Mouse (Mus musculus): ENCODE measurements around the gene Itpr2.

Itpr2 gene

DNA sequence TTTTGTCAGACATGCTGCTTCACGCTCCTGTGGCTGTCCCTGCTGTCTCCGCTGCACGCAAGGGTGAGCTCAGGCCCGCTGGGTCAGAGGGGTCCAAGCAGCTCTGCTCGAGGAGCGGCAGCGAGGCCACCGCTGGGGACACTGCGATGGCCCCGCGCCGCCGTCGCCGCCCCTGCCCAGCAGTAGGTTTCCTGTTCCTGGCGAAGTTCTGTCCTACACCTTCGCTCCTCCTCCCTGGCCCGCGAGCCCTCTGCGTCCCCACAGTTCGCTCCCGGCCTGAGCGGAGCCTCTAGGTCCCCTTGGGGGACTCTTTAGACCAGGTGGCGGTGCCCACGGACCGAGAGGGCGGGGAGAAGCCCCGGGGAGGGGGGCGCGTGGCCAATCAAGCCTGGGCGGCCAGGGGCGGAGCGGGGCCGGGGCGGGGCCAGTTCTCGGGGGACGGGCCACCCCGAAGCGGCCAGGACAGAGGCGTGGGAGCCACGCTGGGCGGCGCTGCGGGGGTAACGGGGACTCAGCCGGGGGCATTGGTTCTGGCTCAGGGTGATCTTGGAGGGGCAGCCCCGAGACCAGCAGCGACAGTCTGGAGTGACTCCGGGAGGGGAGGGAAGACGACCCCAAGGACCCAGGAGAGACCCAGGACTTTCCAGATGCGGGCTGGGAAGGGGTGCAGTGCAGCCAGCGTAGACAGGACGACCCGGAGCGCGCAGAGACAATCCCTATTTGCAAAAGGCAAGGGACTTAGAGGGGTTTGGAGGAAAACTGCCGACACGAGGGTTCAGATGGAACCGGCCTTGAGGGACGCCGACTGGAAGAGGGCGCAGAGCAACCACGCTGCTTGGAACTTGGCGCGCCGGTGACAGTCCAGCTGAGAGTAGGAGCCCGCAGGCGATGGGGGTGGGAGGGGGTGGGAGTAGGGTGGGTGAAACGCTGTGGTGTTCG lies at the start of gene Itpr2:
Itpr2 (minus strand) TSS at position 358 of the 939 bp plus-strand sequence.
- in situ Hi-C loops (cut with MboI, MseI), result loop anchor here (25.0 kb wide), 1 partner anchor 1815 kb away; no protein-coding TSS in a partner anchor

DNA sequence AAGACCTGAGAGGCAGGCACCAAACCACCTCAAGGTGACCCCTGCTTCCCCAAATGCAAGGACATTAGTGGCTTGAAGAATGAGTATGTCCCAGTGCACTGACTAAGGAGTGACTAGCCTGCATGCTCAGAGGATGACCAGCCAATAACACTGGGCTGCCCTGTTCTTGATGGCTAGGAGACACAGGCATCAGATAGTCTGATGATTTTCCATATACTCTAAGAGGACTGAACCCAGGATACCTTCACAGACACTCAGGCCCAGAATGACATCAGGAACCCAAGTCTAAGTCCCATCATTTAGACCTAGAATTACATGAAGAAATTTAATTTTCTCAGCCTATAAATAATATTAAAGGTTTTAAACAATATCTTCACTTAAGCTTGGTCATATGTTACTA lies 49.3 kb upstream of the Itpr2 start:
- in situ Hi-C loops (cut with MboI, MseI), result no loop called here

DNA sequence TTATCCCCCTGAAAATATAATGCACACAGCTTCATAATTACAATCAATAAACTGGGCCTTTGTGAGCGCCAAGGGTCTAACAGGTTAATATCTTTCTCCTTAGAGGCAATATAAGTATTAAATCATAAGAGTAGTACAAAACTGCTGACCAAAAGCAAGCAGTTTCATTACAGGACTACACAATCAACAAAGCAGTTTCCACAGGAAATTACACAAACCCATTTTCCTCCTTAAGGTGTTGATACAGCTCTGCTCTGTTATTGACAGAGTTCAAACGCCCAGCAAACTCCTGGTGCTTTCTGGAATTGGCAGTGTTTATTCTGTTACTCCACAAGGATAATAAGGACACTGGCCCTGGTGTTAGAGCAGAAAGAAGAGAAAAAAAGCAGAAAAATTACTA lies 48.4 kb upstream of the Itpr2 start:
- in situ Hi-C loops (cut with MboI, MseI), result no loop called here

GRCm38 (mm10) chr6:146545289-146545865 lies 43.4 kb upstream of the Itpr2 start:
- in situ Hi-C loops (cut with MboI, MseI), result no loop called here

DNA sequence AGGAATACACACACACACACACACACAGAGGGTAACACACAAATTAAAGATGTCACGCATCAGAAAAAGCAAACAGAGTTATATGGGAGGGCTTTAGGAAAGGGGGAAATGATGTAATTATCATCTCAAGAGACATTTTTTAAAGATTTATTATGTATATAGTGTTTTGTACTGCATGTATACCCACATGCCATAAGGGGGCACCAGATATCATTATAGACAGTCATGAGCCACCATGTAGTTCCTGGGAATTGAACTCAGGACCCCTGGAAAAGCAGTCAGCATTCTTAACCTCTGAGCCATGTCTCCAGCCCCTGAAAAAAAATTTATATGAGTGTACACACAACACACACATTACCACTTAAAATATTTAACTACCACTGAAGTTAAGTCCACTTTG lies 42.6 kb upstream of the Itpr2 start:
- in situ Hi-C loops (cut with MboI, MseI), result no loop called here

GRCm38 (mm10) chr6:146540386-146540785 lies 38.4 kb upstream of the Itpr2 start:
- in situ Hi-C loops (cut with MboI, MseI), result no loop called here

- in situ Hi-C loops (cut with MboI, MseI), result loop anchor here (5.0 kb wide), 1 partner anchor 81 kb away; no protein-coding TSS in a partner anchor
Observed at GRCm38 (mm10) chr6:146538661-146539060, 36.6 kb upstream of the Itpr2 start.

DNA sequence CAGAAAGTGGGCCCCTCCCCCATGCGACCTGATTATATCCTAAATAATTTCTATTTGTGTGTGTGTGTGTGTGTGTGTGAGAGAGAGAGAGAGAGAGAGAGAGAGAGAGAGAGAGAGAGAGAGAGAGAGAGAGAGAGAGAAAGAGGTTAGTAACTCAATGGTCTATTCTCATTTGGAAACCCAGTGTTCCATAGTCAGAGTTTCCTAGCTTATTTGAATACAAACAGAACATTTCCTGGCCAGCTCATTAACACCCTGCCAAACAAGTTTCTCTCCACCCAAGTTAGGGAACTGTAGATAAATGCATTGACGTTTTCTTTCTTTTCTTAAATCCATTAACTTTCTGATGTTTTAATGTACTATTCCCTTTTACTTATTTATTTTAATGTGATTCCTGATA lies 36.0 kb upstream of the Itpr2 start:
- in situ Hi-C loops (cut with MboI, MseI), result loop anchor here (5.0 kb wide), 1 partner anchor 81 kb away; no protein-coding TSS in a partner anchor

GRCm38 (mm10) chr6:146537111-146537510 lies 35.1 kb upstream of the Itpr2 start:
- in situ Hi-C loops (cut with MboI, MseI), result loop anchor here (5.0 kb wide), 1 partner anchor 80 kb away; no protein-coding TSS in a partner anchor

DNA sequence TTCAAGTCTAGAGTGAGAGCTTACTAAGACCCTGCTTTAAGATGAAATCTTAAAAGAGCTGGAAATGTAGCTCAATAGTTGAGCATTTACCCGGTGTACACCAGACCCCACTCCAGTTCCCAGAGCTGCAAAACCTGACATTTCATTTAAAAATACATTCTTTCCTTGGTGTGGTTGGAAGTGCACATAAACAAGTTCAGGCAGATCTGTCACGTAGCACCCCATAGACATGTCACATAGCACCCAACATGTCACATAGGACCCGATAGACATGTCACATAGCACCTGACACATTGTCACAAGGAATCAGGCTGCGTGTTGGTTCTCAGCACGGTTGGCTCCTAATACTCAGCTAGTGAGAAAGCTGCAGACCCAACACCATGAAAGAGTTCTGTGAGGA lies 33.5 kb upstream of the Itpr2 start:
- in situ Hi-C loops (cut with MboI, MseI), result loop anchor here (5.0 kb wide), 1 partner anchor 78 kb away; no protein-coding TSS in a partner anchor

DNA sequence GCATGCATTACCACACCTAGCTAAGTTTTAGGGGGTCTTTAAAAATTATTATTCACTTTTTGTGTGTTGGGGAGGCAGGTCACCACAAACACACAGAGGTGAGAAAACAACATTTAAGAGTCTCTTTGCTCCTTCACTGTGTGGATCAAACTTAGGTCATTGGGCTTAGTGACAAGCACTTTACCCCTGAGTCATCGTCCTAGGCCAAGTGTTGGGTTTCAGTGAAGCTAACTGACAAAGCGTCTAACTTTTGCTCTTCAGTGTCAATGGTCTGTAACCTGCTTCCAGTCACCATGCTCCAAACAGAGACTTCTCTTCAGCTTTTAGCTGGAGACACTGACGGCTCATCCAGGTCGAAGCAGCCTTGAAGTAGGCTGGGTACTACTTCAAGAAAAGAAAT lies 31.1 kb upstream of the Itpr2 start:
- in situ Hi-C loops (cut with MboI, MseI), result no loop called here

- in situ Hi-C loops (cut with MboI, MseI), result no loop called here
Observed at GRCm38 (mm10) chr6:146530769-146531168, 28.7 kb upstream of the Itpr2 start.

GRCm38 (mm10) chr6:146530363-146530762 lies 28.3 kb upstream of the Itpr2 start:
- in situ Hi-C loops (cut with MboI, MseI), result no loop called here

GRCm38 (mm10) chr6:146527537-146527936 lies 25.5 kb upstream of the Itpr2 start:
- in situ Hi-C loops (cut with MboI, MseI), result loop anchor here (10.0 kb wide), 1 partner anchor 567 kb away; the partner anchor contains the start of gene Klhl42

DNA sequence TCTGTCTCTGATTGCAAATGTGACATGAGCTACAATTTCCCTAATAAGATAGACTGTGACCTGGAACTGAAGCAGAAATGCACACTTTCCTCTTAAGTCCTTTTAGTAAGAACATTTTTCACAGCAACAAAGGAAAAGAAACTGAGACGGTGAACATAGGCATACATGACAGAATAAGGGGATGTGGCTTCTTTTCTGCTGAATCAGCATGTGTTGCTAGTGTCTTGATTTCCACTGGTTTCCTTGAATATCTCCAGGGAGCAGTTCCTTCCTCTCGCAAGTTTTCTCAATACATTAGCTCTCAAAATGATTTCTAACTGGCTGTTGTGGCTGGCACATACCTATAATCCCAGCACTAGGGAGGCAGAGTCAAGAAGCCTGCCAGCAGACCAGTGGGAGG lies 23.5 kb upstream of the Itpr2 start:
- in situ Hi-C loops (cut with MboI, MseI), result loop anchor here (10.0 kb wide), 1 partner anchor 569 kb away; the partner anchor contains the start of gene Klhl42

DNA sequence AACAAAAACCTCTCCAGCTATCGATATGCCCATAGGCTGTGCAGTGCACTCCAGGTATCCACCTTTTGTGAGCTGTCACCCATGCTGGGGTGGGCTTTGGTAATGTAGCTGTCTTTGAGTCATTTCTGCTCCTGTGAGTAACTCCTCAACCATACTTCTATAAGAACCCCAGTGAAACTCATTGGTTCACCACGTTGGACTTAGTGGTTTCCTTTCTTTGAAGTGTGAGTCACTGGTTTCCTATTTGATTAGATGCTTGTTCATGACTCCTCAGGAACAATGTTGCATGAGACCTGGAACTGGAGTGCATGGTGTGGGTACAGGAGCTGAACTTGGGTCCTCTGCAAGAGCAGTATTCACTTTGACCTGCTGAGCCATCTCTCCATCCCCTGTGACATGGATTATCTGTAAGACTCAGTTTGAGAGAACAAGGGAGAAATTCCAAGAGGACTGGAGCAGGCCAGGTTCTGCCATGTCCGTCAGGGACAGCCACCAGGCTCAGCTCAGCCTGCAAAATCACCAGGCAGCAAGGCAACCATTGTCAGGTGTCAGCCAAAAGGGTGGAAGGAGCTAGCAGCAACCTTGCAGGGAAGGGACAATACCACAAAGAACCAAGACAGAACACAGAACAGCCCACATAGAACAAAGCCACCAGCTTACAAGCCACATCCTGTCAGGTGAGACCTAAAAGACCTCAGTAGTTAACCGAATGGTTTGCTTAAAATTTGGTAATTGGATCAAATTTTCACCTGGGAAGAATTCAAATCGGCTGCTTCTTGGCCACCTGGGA lies 19.6 kb upstream of the Itpr2 start:
- in situ Hi-C loops (cut with MboI, MseI), result loop anchor here (10.0 to 25.0 kb wide), 2 partner anchors 573 to 1834 kb away; partner anchors contain the start of gene Klhl42

DNA sequence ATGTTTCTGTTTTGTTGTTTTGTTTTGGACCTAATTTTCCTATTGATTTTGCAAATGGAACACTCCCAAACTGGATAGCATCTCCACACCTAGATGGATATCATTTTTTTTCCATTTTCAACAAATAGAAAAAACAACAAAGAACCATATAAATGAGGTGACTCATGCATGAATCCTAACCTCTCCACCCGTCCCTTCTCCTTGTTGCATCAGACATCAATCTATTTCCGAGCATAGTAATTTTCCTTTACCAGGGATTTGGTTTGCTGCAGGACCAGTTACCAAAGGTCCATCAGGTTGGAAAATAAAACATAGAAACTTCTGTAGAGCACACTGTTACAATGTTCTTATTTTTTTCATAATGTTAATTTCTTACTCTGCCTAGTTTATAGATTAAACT lies 17.0 kb upstream of the Itpr2 start:
- in situ Hi-C loops (cut with MboI, MseI), result loop anchor here (25.0 kb wide), 1 partner anchor 1832 kb away; no protein-coding TSS in a partner anchor

- in situ Hi-C loops (cut with MboI, MseI), result loop anchor here (25.0 kb wide), 1 partner anchor 1829 kb away; no protein-coding TSS in a partner anchor
Observed at GRCm38 (mm10) chr6:146515936-146516335, 13.9 kb upstream of the Itpr2 start.

DNA sequence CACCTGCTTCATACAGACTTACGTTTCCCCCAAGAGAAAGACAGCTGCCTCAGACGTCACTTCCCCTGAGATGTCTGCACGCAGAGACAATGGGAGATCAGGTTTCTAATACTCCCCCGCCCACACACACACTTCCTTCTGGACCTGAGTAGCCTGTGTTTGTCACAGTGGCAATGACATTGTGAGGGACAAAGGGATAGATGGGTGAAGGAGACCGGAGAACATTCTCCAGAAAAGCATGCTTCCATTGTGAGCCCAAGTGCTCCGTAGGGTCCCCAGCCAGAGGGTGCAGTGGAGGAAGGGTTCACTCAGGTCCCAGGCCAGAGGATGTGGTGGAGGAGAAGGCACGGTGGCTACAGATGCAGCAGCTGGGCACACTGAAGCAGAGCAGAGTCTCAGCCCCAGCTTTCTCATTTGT lies 12.5 kb upstream of the Itpr2 start:
- in situ Hi-C loops (cut with MboI, MseI), result loop anchor here (25.0 kb wide), 1 partner anchor 1827 kb away; no protein-coding TSS in a partner anchor

GRCm38 (mm10) chr6:146513899-146514298 lies 11.9 kb upstream of the Itpr2 start:
- in situ Hi-C loops (cut with MboI, MseI), result loop anchor here (25.0 kb wide), 1 partner anchor 1827 kb away; no protein-coding TSS in a partner anchor

DNA sequence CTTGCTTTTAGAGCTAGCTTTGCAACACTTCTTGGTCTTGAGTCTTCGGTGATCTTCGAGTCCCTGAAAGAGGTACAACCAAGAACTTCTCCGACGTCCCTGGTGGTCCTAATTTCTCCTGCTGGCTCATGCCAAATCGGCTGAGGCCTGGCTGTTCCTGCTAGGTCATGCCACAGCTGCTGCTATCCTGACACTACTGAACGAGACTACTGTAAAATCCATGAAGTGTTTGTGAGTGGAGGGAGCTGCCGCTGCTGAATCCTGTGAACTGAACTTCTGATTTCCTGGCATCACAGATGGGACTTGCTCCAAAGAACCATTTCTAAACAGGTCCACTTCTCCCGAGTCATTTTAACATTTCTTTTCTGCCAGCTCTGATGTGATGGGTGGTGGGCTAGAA lies 11.4 kb upstream of the Itpr2 start:
- in situ Hi-C loops (cut with MboI, MseI), result loop anchor here (25.0 kb wide), 1 partner anchor 1826 kb away; no protein-coding TSS in a partner anchor

Measured in regulatory T cell (primary cell).